10 mouse cellular contexts compared by ENCODE assay signal in the genomic region with DNA sequence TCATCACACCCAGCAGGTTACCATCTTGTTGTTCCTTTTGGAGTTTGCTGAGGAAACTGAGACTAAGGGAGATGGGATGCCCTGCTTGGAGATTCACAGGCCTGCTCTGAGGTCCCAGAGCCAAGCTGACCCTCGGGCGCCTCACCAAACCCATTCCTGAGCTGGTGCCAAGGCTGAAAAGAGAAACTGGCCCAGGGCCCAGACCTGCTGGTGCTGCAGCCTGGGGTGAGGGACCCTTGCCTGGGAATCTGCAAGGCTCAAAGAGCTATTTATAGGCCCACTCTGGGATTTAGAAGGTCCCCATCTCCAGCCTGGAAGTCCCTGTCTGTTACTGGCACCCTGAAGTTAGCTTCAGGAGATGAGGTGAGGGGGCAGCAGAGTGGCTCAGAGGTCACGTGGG. TPM values are rescaled to one million over a fixed set of nuclear protein-coding genes. Genes with fewer than 3 reads are reported as not detected.
A peak's percentile ranks its signal among the peaks of the same experiment; 100 is the strongest.
DNase-seq lines count a peak whose midpoint lies in the region; ATAC-seq lines count a peak whose summit lies in the region.
"Had no signal": no experiment of that assay in that cellular context is flagged by ENCODE, and none has a peak within 500 bp of the region (broad histone marks: within the 10 kb centered on the region; RNA-seq: fewer than 3 reads in every experiment).

No protein-coding gene starts in this region.

- intact Hi-C loops in left cerebral cortex, postnatal 4 days (cut with DNase I) = no loop called here

- peaks cover 3% of the 10 kb centered on the region; the same call in 1 of the 2 replicates for H3K27me3 ChIP-seq in forebrain, embryonic 15.5 days
- H3K27me3 ChIP-seq in forebrain, embryonic 12.5 days = peaks cover 19% of the 10 kb centered on the region
- H3K27me3 ChIP-seq in heart, embryonic 15.5 days = peaks cover 6% of the 10 kb centered on the region; the same call in 1 of the 2 replicates

- WGBS in forebrain, embryonic 15.5 days = 40% methylated on average over 3 of the region's 3 CpGs
- 72% methylated on average over 3 of the region's 3 CpGs for WGBS in forebrain, embryonic 12.5 days
- 45% methylated on average over 3 of the region's 3 CpGs for WGBS in heart, embryonic 15.5 days

- ATAC-seq in forebrain, embryonic 15.5 days (replicated peaks) = no peak; the same call in 1 of the 2 replicates
- ATAC-seq in forebrain, embryonic 12.5 days (ENCODE audit: low FRiP score) = no peak
- peak; percentile 64 for ATAC-seq in heart, embryonic 15.5 days (replicated peaks; ENCODE audit: insufficient number of reproducible peaks, insufficient read depth, low FRiP score, low read depth)

- no peaks in the 10 kb centered on the region for H3K9me3 ChIP-seq in forebrain, embryonic 15.5 days
- no peaks in the 10 kb centered on the region for H3K9me3 ChIP-seq in forebrain, embryonic 12.5 days
- H3K9me3 ChIP-seq in heart, embryonic 15.5 days (replicated peaks) = no peaks in the 10 kb centered on the region
- H3K9me3 ChIP-seq: neural tube, embryonic 12.5 days had no signal

- peaks cover 9% of the 10 kb centered on the region; the same call in 1 of the 2 replicates for H3K36me3 ChIP-seq in forebrain, embryonic 15.5 days
- peaks cover 6% of the 10 kb centered on the region; the same call in 1 of the 2 replicates for H3K36me3 ChIP-seq in forebrain, embryonic 12.5 days (replicated peaks)
- peaks cover 7% of the 10 kb centered on the region; the same call in 1 of the 2 replicates for H3K36me3 ChIP-seq in heart, embryonic 15.5 days

- peak; percentile 85 to 87 for DNase-seq in right cerebral cortex, postnatal 10 days (ENCODE audit: low spot score in 2 of 2)
- no peak for DNase-seq in right cerebral cortex, adult 18-20 months
- peak; percentile 72 for DNase-seq in left cerebral cortex, postnatal 4 days
- no peak for DNase-seq in spleen, adult 12 weeks (ENCODE audit: low spot score)
- DNase-seq in yolk sac, embryonic 10.5 days (ENCODE audit: low spot score) = no peak

- H3K27ac ChIP-seq in forebrain, embryonic 15.5 days (replicated peaks) = peak overlapping the region; percentile 74
- H3K27ac ChIP-seq in forebrain, embryonic 12.5 days = no peak overlapping the region
- peak overlapping the region; percentile 83 for H3K27ac ChIP-seq in heart, embryonic 15.5 days
- H3K27ac ChIP-seq: neural tube, embryonic 12.5 days had no signal

- no peak overlapping the region for H3K4me2 ChIP-seq in forebrain, embryonic 15.5 days (replicated peaks)
- no peak overlapping the region for H3K4me2 ChIP-seq in forebrain, embryonic 12.5 days
- peak overlapping the region; percentile 7; the same call in 1 of the 2 replicates for H3K4me2 ChIP-seq in heart, embryonic 15.5 days
- H3K4me2 ChIP-seq: neural tube, embryonic 12.5 days had no signal

- no peak overlapping the region for H3K4me3 ChIP-seq in forebrain, embryonic 15.5 days
- no peak overlapping the region for H3K4me3 ChIP-seq in forebrain, embryonic 12.5 days (replicated peaks)
- H3K4me3 ChIP-seq in heart, embryonic 15.5 days = no peak overlapping the region
- H3K4me3 ChIP-seq: neural tube, embryonic 12.5 days had no signal

- H3K4me1 ChIP-seq in forebrain, embryonic 15.5 days = peaks cover 34% of the 10 kb centered on the region
- peaks cover 11% of the 10 kb centered on the region for H3K4me1 ChIP-seq in forebrain, embryonic 12.5 days
- peaks cover 39% of the 10 kb centered on the region for H3K4me1 ChIP-seq in heart, embryonic 15.5 days (replicated peaks)

- H3K9ac ChIP-seq in forebrain, embryonic 15.5 days (replicated peaks) = no peak overlapping the region; the same call in 1 of the 2 replicates
- no peak overlapping the region for H3K9ac ChIP-seq in forebrain, embryonic 12.5 days
- H3K9ac ChIP-seq in heart, embryonic 15.5 days = no peak overlapping the region
- H3K9ac ChIP-seq: neural tube, embryonic 12.5 days had no signal

RNA-seq across cellular contexts. Expression of a gene that starts 2.7 kb away (rescaled TPM):
- 43.0 and 43.3 TPM in 2 replicates for polyA plus RNA-seq in forebrain, embryonic 15.5 days (2015; fragmentation: Nextera tagmentation; extraction: Ambion mirVana)
- 27.8 and 28.3 TPM in 2 replicates for polyA plus RNA-seq in forebrain, embryonic 12.5 days (2016; fragmentation: Nextera tagmentation; extraction: Ambion mirVana)
- polyA plus RNA-seq in heart, embryonic 15.5 days (2015; fragmentation: Nextera tagmentation; extraction: Ambion mirVana) = 29.5 and 35.6 TPM in 2 replicates
- 10 to 100 TPM; 33.0 to 34.5 TPM for total RNA-seq in left cerebral cortex, postnatal 4 days (2021)

RNA-seq across cellular contexts. Expression of a gene that starts 7.8 kb away (rescaled TPM):
- polyA plus RNA-seq in forebrain, embryonic 15.5 days (2015; fragmentation: Nextera tagmentation; extraction: Ambion mirVana) = 144 and 152 TPM in 2 replicates
- 84.2 and 104 TPM in 2 replicates for polyA plus RNA-seq in forebrain, embryonic 12.5 days (2016; fragmentation: Nextera tagmentation; extraction: Ambion mirVana)
- polyA plus RNA-seq in heart, embryonic 15.5 days (2015; fragmentation: Nextera tagmentation; extraction: Ambion mirVana) = 0.16 and 0.71 TPM in 2 replicates
- 100 to 1,000 TPM; 511 to 532 TPM for total RNA-seq in left cerebral cortex, postnatal 4 days (2021)
- total RNA-seq: common myeloid progenitor, adult 5-6 weeks had no signal

RNA-seq across cellular contexts. Expression of a gene that starts 10.5 kb away (rescaled TPM):
- 11.5 and 13.4 TPM in 2 replicates for polyA plus RNA-seq in forebrain, embryonic 15.5 days (2015; fragmentation: Nextera tagmentation; extraction: Ambion mirVana)
- 14.3 and 16.7 TPM in 2 replicates for polyA plus RNA-seq in forebrain, embryonic 12.5 days (2016; fragmentation: Nextera tagmentation; extraction: Ambion mirVana)
- polyA plus RNA-seq in heart, embryonic 15.5 days (2015; fragmentation: Nextera tagmentation; extraction: Ambion mirVana) = 16.5 and 19.9 TPM in 2 replicates
- total RNA-seq in left cerebral cortex, postnatal 4 days (2021) = 10 to 100 TPM; 11.7 to 14.6 TPM

RNA-seq across cellular contexts. Expression of a gene that starts 10.9 kb away (rescaled TPM):
- 48.4 and 50.3 TPM in 2 replicates for polyA plus RNA-seq in forebrain, embryonic 15.5 days (2015; fragmentation: Nextera tagmentation; extraction: Ambion mirVana)
- 35.0 and 36.1 TPM in 2 replicates for polyA plus RNA-seq in forebrain, embryonic 12.5 days (2016; fragmentation: Nextera tagmentation; extraction: Ambion mirVana)
- 31.5 and 38.7 TPM in 2 replicates for polyA plus RNA-seq in heart, embryonic 15.5 days (2015; fragmentation: Nextera tagmentation; extraction: Ambion mirVana)
- total RNA-seq in left cerebral cortex, postnatal 4 days (2021) = 10 to 100 TPM; 42.2 to 44.7 TPM

RNA-seq across cellular contexts. Expression of a gene that starts 11.1 kb away (rescaled TPM):
- 0.22 and 0.23 TPM in 2 replicates for polyA plus RNA-seq in forebrain, embryonic 15.5 days (2015; fragmentation: Nextera tagmentation; extraction: Ambion mirVana)
- 1.6 and 2.5 TPM in 2 replicates for polyA plus RNA-seq in forebrain, embryonic 12.5 days (2016; fragmentation: Nextera tagmentation; extraction: Ambion mirVana)
- polyA plus RNA-seq in heart, embryonic 15.5 days (2015; fragmentation: Nextera tagmentation; extraction: Ambion mirVana) = 0.28 and 0.44 TPM in 2 replicates
- under 1 TPM; 0.72 to 0.94 TPM for total RNA-seq in left cerebral cortex, postnatal 4 days (2021)
- total RNA-seq: common myeloid progenitor, adult 5-6 weeks had no signal

Comparison
In these comparisons a context has a peak if more than half of its experiments do, and no peak if none do; other contexts are left out.
1. DNase-seq: peak in right cerebral cortex, postnatal 10 days (2 of 2) and left cerebral cortex, postnatal 4 days (single experiment); none in right cerebral cortex, adult 18-20 months (single experiment), spleen, adult 12 weeks (single experiment) and yolk sac, embryonic 10.5 days (single experiment).
2. RNA of a gene that starts 7.8 kb away (polyA plus RNA-seq): 144 to 152 TPM in forebrain, embryonic 15.5 days and 84.2 to 104 TPM in forebrain, embryonic 12.5 days; 0.16 to 0.71 TPM in heart, embryonic 15.5 days; every median in the first group is over 10 times any median in the second.